In genomic region chr1:172513525-172514212, GRCm38 (mm10) we compare ENCODE assay signal across 9 mouse cellular contexts. TPM values are rescaled to one million over a fixed set of nuclear protein-coding genes. Genes with fewer than 3 reads are reported as not detected.
DNase-seq lines count a peak whose midpoint lies in the region; ATAC-seq and TF ChIP-seq lines count a peak whose summit lies in the region.
"Had no signal": no experiment of that assay in that cellular context is flagged by ENCODE, and none has a peak within 500 bp of the region (broad histone marks: within the 10 kb centered on the region; RNA-seq: fewer than 3 reads in every experiment).

No protein-coding gene starts in this region.

- H3K27me3 ChIP-seq in heart, embryonic 15.5 days, result no peaks in the 10 kb centered on the region

- 0 out of 2 replicates have a peak, but pooled peaks cover under 1% of the 10 kb centered on the region for H3K36me3 ChIP-seq in heart, embryonic 15.5 days

- H3K4me1 ChIP-seq in heart, embryonic 15.5 days (replicated peaks), result peaks cover 48% of the 10 kb centered on the region

- 31% methylated on average over 17 of the region's 17 CpGs for WGBS in heart, embryonic 15.5 days

- peak overlapping the region; percentile 83 for H3K27ac ChIP-seq in gastrocnemius, adult 2 months
- peak overlapping the region; percentile 82 for H3K27ac ChIP-seq in heart, embryonic 15.5 days

- peak; percentile 68 for DNase-seq in gastrocnemius, adult 2 months
- no peak for DNase-seq in gastrocnemius, postnatal 10 days
- peak; percentile 47 for DNase-seq in adrenal gland, postnatal 10 days
- DNase-seq in kidney, postnatal 36 days, result peak; percentile 62 to 64
- DNase-seq in thymus, postnatal 4 days, result peak; percentile 72
- no peak for DNase-seq in retina, postnatal 1 day

- no peak for TF ChIP-seq CTCF in gastrocnemius, adult 2 months (IDR thresholded peaks at IDR 0.05)

- no peaks in the 10 kb centered on the region for H3K9me3 ChIP-seq in heart, embryonic 15.5 days (replicated peaks)

- H3K4me3 ChIP-seq in gastrocnemius, adult 2 months, result peak overlapping the region; percentile 54
- H3K4me3 ChIP-seq in heart, embryonic 15.5 days, result no peak overlapping the region; the same call in 1 of the 2 replicates

- 0 out of 2 replicates have a peak overlapping the region, but pooled peaks have one; percentile 11 for H3K9ac ChIP-seq in heart, embryonic 15.5 days

- intact Hi-C loops in gastrocnemius, adult 2 months (cut with DNase I), result no loop called here

- peak; percentile 79 for ATAC-seq in heart, embryonic 15.5 days (replicated peaks; ENCODE audit: insufficient number of reproducible peaks, insufficient read depth, low FRiP score, low read depth)
- peak; percentile 87 for ATAC-seq in megakaryocyte-erythroid progenitor cell, adult 5-6 weeks (replicated peaks; ENCODE audit: low FRiP score, low TSS enrichment, poor library complexity, severe bottlenecking)

- H3K4me2 ChIP-seq in heart, embryonic 15.5 days, result peak overlapping the region; percentile 53

RNA-seq across cellular contexts. Expression of gene Cfap45, which starts 6.9 kb away (rescaled TPM):
- total RNA-seq in gastrocnemius, adult 2 months (2021), result not detected
- 1 to 10 TPM in 1 of 2 experiments, under 1 TPM in 1; 0.75 to 1.1 TPM for total RNA-seq in gastrocnemius, postnatal 10 days (2021)
- 1 to 10 TPM in 1 of 2 experiments, under 1 TPM in 1; 0.96 to 2.6 TPM for total RNA-seq in adrenal gland, postnatal 10 days (2021)
- 2.3 and 3.3 TPM in 2 replicates for polyA plus RNA-seq in heart, embryonic 15.5 days (2015; fragmentation: Nextera tagmentation; extraction: Ambion mirVana)
- total RNA-seq in megakaryocyte-erythroid progenitor cell, adult 5-6 weeks (2014; fragmentation: Nextera tagmentation), result not detected in 2 replicates
- 0.75 TPM in 1 of 2 replicates, not detected in the other for total RNA-seq in megakaryocyte-erythroid progenitor cell, adult 5-6 weeks (2017)

RNA-seq across cellular contexts. Expression of gene Tagln2, which starts 13.8 kb away (rescaled TPM):
- 10 to 100 TPM; 16.4 to 23.4 TPM for total RNA-seq in gastrocnemius, adult 2 months (2021)
- total RNA-seq in gastrocnemius, postnatal 10 days (2021), result 10 to 100 TPM; 75.0 to 98.1 TPM
- 100 to 1,000 TPM; 120 to 138 TPM for total RNA-seq in adrenal gland, postnatal 10 days (2021)
- 276 and 327 TPM in 2 replicates for polyA plus RNA-seq in heart, embryonic 15.5 days (2015; fragmentation: Nextera tagmentation; extraction: Ambion mirVana)
- total RNA-seq in megakaryocyte-erythroid progenitor cell, adult 5-6 weeks (2014; fragmentation: Nextera tagmentation), result 244 and 269 TPM in 2 replicates
- total RNA-seq in megakaryocyte-erythroid progenitor cell, adult 5-6 weeks (2017), result 147 and 171 TPM in 2 replicates

RNA-seq across cellular contexts. Expression of gene Igsf9, which starts 32.1 kb away (rescaled TPM):
- total RNA-seq in gastrocnemius, adult 2 months (2021), result under 1 TPM in 1 of 2 experiments, not detected in 1; 0.67 TPM
- under 1 TPM; 0.56 to 0.86 TPM for total RNA-seq in gastrocnemius, postnatal 10 days (2021)
- 1 to 10 TPM; 2.5 to 4.8 TPM for total RNA-seq in adrenal gland, postnatal 10 days (2021)
- polyA plus RNA-seq in heart, embryonic 15.5 days (2015; fragmentation: Nextera tagmentation; extraction: Ambion mirVana), result 2.9 and 7.7 TPM in 2 replicates
- not detected in 2 replicates for total RNA-seq in megakaryocyte-erythroid progenitor cell, adult 5-6 weeks (2014; fragmentation: Nextera tagmentation)
- total RNA-seq in megakaryocyte-erythroid progenitor cell, adult 5-6 weeks (2017), result 0.09 TPM in 1 of 2 replicates, not detected in the other

RNA-seq across cellular contexts. Expression of gene Slamf9, which starts 38.5 kb away (rescaled TPM):
- total RNA-seq in gastrocnemius, adult 2 months (2021), result under 1 TPM in 1 of 2 experiments, not detected in 1; 0.22 TPM
- total RNA-seq in gastrocnemius, postnatal 10 days (2021), result under 1 TPM; 0.42 to 0.72 TPM
- total RNA-seq in adrenal gland, postnatal 10 days (2021), result 1 to 10 TPM in 1 of 2 experiments, under 1 TPM in 1; 0.97 to 1.3 TPM
- 0.83 and 1.1 TPM in 2 replicates for polyA plus RNA-seq in heart, embryonic 15.5 days (2015; fragmentation: Nextera tagmentation; extraction: Ambion mirVana)
- total RNA-seq in megakaryocyte-erythroid progenitor cell, adult 5-6 weeks (2014; fragmentation: Nextera tagmentation), result not detected in 2 replicates
- total RNA-seq in megakaryocyte-erythroid progenitor cell, adult 5-6 weeks (2017), result not detected in 2 replicates

RNA-seq across cellular contexts. Expression of gene Vsig8, which starts 42.1 kb away (rescaled TPM):
- total RNA-seq in gastrocnemius, adult 2 months (2021), result not detected
- total RNA-seq in gastrocnemius, postnatal 10 days (2021), result not detected
- total RNA-seq in adrenal gland, postnatal 10 days (2021), result under 1 TPM; 0.24 to 0.30 TPM
- 0.34 and 0.55 TPM in 2 replicates for polyA plus RNA-seq in heart, embryonic 15.5 days (2015; fragmentation: Nextera tagmentation; extraction: Ambion mirVana)
- total RNA-seq in megakaryocyte-erythroid progenitor cell, adult 5-6 weeks (2014; fragmentation: Nextera tagmentation), result not detected in 2 replicates
- total RNA-seq in megakaryocyte-erythroid progenitor cell, adult 5-6 weeks (2017), result not detected in 2 replicates
- polyA plus RNA-seq: limb, embryonic 11.5 days had no signal

Comparison
In these comparisons a context has a peak if more than half of its experiments do, and no peak if none do; other contexts are left out.
1. DNase-seq: peak in gastrocnemius, adult 2 months (single experiment), adrenal gland, postnatal 10 days (single experiment), kidney, postnatal 36 days (2 of 2) and thymus, postnatal 4 days (single experiment); none in gastrocnemius, postnatal 10 days (single experiment) and retina, postnatal 1 day (single experiment).